Mouse (Mus musculus): ENCODE results near the gene Fto. TPM values are rescaled to one million over a fixed set of nuclear protein-coding genes. Genes with fewer than 3 reads are reported as not detected.

Fto gene
- total RNA-seq, 2 experiments from 2014 or later: 71.6 to 81.6 TPM

DNA sequence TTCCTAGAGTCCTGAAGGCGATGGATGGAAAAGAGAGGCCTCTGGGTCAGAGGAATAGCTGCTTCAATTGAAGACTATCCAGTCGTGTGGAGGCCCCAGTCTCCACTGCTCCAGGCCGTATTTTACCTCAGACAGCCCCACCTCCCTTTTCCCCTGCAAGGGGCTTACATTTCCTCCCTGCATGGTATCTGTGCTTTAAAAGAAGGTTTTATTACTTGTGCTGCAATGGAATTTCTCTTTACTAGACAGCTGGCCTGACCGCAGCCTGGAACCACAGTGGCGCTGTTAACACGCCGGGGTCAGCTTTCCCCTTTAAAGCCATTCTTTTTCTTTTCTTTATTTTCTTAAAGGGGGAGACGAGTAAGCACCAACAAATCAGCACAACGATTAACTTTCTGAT lies 300.3 kb downstream of the Fto start:
- DNase-seq: no peak

DNA sequence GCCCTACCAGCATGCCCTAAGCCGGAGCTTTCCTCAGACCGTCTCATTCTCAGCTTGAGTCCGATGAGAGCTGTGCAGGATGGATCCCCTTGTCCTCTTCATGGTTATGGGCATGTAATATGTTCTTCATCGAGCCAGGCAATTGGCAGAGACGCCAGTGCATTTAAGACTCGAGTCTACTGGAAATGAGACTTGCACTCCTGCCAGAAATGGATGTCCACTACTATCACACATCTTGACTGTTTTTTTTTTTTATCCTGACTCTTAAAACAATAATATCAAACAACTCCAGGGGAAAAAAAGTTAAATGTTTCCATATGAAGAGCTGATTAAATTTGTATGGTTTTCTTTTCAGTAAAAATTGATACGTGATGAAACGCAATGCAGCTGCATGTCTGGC lies 301.9 kb downstream of the Fto start:
- no peak for DNase-seq

DNA sequence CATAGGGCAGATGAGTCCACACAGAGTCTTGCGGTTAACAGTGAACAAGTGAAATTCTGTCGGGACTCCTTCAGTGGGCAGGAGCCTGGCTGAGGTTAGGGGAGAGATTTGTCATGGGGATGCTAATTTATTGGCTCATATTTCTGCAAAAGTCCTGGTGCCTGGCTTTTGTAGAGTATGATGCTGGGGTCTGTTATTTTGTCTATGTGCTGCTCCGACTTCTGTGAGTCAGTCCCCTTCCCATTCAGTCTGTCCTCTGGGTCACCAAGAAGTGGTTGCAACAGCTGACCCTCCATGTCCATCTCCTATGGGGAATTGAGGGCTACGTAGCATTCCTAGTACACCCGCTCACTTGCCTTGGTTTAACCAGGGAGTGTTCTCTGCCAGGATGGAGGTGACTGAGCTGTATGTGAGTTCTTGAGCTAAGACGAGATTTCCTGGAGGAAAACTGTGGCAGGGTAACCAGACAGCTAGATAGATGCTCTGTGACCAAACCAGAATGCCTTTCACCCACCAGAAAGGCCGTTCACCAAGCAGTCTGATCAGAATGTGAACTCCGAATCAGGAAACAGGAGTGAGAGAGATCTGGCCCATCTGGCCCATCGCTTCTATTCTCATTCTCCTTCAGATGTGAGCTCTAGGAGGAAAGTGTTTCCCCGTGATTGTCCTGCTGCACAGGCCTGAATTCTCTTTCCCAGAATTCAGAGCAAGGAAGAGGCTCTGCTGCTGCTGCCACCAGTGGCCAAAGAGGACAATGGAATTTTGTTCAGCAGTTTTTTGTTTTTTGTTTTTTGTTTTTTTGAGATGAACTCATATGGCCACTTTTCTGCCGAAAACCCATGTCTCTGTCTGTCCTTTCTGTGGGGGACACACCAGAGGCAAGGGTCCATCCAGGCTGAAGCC lies 302.7 kb downstream of the Fto start:
- no peak for DNase-seq

DNA sequence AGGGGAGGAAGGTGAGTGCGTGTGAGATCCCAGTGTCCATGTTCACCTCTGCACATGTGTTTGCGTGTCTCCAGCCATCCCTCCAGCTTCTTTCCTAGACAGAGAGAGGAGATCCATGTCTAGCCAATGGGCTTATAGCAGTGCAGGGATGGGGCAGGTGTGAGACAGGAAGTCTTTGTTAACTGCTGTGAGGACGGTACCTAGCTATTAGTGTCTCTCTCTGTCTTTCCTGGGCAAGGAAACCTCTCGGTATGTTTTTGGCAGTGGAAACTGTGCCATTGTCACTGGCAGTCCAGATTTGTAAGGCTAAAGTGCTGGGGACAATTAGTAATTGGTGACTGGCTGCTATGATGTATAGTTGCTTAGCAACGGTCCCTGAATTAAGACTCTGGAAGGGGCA lies 304.4 kb downstream of the Fto start:
- no peak for DNase-seq

DNA sequence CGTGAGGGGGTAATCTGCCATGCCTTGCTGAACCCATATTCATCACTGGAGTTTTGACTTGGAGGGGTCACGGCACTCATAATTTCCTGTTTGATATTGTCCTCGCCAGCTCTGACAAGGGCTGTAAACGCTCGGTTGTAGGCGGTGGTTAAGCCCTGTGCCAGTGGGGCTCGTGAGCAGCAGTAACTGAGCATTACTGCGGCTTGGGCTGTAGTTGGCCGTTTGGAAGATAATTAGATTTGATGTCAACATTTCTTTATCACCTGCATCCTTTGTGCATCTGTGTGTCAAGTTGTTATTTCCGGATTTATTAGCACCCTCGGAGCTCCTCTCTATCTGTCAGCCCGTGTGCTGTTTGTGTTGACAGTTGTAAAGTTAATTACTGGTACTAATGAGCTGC lies 309.4 kb downstream of the Fto start:
- DNase-seq: no peak

DNA sequence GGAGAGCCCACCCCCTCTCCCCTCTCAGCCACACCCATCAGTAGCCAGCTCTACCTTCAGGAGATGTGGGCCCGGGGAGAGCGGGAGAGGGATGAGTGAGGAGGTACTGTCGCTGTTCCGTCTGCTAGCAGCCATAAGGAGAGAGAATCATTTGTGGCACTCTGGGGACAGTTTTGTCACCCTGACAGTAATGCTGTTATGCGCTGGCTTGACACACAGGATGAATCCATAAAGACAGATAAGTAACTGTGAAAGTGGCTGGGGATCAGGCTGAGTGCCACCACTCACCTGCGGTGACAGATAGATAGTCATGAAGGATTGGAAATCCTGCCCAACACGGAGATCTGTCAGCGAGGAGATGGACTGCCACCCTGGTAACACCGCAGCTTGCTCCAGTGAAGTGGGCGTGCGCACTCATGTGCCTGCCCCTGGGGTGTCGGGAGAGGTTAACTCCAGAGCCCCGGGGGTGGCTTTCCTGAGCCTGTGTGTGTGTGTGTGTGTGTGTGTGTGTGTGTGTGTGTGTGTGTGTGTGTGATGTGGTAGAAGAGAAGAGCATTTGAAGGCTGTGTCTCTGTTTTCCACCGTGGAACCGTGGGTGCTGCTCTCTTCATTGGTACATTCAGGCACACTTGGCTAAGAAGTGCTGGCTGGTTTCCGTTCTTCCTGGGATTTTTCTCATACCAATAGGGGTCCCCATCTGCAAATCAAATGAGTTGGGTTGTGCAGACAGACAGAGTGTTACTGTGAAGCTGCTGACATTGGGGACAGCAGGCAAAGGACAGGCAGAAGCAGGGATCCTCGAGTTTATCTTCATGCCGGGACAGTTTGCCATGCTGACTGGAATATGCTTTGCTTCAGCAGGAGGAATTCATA lies 312.6 kb downstream of the Fto start:
- DNase-seq: no peak

DNA sequence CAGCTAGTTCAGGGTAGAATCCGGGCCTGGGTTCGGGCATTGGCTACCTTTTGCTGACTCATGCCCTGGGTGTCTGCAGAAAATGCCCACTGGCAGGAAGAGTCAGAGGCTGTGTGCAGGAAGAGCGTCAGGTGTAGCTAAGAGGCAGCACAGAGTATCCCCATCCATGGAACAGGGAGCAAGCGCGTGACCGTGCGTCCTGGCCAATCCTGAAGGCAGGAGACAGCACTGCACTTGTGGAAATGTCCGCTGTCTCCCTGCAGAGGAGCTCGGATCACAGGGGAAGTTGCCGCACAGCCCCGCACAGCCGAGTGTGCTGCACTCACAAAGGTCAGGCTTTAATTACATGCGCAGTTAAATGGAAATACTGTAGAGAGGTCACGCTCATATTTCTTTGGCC lies 316.3 kb downstream of the Fto start:
- peak; percentile 14 to 35 for DNase-seq

DNA sequence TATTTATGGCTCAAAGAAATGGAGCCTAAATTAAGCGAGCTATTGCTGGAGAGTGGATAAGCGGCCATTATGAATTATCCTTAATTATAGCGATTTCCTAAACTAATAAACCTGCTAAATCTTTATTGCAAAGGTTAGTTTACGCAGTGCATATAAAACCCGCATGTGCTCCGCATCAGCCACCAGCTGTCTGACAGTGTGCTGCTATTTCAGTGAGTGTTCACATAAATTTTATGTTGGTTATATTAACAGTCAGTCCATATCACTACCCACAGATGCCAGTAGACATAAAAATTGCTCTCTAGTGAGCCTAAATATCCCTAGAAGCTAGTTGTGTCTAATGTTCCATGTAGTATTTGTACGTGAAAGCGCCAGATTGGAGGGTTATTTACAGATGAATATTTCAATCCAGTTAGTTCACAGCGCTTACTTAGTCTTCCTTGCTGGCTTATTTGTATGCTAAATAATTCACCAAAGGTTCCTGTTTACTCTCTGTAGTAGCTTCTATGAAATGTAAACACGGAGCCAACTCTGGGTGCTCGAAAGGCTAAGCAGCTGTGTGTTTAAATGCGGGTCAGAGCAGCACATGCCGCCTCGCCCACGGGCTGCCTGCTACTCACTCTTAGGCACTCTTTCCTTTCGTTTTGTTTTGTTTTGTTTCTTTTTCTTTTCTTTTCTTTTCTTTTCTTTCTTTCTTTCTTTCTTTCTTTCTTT lies 317.2 kb downstream of the Fto start:
- no peak for DNase-seq

DNA sequence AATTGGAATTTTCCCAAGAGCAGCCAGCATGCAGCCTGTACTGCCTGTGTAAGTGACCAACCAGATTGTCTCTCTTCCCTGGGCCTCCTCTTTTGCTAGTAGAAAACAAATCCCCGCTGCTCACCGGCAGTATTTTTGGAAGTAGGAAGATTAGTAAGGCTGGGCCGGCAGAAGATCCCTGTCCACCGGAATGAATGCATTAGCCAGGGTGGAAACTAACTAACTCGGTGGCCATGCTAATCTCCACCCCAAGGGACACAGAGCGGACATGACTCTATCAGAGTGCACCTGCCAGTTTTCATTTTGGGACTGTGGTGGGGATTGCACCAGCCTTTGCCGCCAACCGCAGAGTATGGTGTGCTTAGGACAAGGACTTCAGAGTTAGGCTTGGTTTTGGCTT lies 319.1 kb downstream of the Fto start:
- DNase-seq: no peak

DNA sequence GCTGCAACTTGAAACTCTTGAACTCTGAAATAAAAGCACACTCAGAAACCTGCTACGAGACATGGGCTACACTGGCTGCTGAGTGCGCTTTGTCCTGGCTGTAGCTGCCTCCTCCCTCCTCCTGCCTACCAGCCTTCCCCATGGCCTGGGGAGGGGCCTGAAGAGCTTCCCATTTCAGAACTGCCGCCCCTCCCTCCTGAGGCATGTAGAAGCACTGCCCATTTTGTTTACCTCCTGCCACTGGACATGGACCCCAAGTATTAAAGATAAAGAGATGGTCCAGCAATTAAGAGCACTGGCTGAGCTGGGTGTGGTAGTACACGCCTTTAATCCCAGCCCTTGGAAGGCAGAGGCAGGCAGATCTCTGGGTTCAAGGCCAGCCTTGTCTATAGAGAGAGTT lies 322.1 kb downstream of the Fto start:
- DNase-seq: no peak

DNA sequence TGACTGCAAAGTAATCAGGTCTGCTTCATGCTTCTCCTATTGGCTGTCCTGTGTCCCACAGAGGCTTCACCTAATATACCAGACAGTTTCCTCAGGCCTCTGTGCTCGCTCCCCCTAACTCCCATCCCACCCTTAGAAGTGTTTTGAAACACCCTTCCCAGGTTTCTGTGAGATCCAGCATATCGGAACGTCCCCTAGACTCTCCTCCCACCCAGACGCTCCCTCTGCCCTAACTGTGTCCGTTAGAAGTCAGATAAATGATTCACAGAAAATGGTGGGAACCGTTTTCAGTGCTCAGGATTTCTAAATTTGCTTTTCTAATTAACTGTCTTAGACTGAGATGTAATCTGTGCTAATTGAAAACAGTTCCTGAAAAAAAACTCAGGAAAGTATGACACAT lies 323.6 kb downstream of the Fto start:
- no peak for DNase-seq

DNA sequence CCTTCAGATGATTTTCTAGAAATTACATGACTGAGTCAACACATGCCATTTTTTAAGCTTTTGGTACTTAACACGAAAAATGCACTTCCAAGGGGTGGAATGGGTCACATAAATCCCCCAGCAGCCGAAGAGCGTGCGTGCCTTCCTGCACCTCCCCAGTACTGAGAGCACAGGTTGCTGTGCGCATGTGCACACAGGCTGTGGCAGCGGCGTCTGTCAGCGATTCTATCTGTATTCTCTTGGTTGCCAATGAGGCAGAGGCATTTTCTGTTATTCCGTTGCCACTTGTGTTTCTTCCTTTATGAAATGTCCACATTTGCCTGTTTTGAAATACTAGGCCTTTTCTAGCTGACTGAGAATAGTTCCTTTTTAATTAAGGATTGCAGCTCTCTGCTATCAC lies 324.4 kb downstream of the Fto start:
- no peak for DNase-seq

DNA sequence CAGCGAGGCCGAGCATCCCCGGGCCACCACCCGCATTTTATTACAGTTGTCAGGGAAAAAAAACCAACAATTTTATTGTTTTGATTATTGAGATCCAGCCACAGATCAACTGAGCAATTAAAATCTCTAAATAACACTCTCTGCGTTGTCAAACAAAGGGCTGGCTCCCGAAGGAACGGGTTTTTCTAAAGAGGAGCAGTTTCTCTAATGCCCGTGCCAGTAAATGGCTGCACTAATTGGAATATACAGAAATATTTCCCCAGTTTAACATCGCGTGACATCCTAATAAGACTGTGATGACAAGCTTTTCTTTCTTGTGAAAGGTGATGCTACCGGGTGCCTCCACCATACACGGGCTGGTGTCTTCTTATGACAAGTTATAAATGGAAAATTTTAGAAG lies 324.9 kb downstream of the Fto start:
- no peak for DNase-seq

DNA sequence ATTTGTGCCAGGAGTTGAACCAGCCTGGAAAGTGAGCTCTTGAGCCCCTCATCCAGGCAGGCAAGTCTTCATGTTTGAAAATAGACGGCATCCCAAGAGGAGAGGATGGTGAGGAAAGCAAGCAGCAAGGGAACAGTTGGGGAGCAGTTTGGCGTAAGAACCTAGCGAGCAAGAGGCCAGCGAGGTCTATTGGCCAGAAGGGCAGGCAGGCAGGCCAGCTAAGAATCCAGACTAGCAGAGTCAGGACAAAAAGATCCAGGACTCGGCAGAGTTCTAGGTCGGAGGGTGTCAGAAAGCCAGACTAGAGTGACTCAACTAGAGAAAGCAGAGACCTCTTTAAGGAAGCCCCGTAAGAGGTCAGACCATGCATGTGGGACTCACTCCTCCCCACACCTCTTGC lies 327.1 kb downstream of the Fto start:
- DNase-seq: peak in 1 of 2 experiments; percentile 28

DNA sequence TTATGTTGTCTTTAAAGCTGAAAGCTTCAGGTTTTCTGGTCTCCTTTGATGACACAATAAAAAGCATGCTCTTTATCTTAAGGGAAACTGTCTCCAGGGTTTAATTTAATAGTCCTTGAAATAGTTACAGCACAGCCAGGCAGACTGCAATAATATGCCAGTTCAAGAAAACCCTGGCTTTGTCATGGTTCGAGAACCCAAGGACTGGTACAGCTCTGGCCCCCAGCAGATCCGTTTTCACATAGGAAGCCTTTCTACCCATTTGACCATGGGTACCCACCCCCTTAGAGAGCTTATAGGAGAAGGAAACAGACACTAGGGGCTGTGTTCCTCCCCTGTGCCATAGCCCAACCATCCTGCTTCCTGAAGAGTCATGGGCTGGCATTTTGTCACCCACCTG lies 332.2 kb downstream of the Fto start:
- DNase-seq: no peak

DNA sequence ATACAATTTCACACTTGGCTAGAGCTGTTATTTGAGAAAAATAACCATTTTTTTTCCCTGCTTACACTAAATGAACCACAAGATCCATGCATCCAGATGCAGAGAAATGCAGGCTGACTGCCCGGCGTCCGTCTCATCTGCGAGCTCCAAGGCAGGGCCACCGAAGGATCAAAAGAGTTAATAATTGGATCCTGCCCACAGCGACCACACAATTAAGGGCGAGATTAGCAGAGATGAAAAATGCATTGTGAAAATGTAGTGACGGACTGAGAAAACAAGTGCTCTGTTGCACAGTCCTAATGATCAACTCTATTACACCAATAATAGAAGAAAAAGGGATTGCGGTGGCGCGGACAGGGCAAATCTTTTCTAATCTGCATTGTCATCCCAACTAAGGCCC lies 334.6 kb downstream of the Fto start:
- DNase-seq: no peak

DNA sequence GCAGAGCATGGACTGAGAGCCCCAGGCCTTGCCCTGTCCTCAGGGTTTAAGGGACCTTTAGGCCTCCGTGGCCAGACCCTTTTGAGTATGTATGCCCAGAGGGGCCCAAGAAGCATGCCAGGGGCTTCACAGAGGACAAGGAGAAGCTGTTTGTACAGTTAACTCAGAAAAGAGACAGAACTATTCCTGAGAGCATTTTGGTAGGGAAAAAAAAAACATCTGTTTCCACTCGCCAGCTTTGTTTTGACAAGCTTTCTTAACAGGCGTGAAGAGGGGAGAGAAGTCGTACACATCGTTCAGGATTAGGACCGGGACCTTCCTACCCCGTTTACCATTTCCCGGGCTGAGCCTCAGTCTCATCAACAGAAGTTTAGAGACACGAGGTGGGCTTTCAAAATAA lies 335.5 kb downstream of the Fto start:
- no peak for DNase-seq

DNA sequence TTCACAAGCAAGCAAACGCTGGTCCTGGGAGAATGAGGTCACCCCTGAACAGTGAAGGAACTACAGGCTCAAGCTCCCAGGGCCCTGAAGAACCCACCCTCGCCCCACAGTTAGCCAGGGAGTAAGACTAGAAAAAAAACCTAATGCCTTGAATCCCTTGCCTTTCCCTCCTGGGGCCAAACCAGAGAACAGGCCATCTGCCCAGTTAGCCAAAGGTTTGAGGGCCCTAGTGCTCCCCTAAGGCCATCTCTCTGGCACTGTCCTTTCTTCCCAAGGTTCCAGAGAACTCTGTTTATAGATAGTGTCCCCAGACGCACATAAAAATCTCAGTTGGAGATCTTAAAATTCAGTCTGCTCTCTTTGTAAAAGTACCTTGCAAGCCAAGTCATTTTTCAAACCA lies 340.2 kb downstream of the Fto start:
- DNase-seq: peak; percentile 11 to 13

DNA sequence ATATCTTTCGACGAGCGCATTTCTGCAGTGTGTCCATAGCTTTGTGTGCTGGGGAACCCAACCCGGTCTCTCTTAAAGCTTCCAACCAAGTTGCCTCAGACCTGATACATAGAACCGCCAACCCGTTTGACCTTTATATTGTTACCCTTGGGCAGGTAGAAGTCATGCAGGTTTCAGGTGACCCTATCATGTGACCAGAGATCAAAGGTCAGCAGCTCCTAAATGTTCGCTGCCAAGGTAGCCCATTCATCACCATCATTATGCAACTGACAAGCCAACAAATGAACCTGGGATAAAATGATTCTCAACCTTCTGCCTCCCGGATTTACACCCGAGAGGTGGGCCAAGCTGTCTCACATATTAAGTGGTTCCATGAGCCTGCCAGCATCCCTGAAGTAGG lies 344.1 kb downstream of the Fto start:
- DNase-seq: no peak

DNA sequence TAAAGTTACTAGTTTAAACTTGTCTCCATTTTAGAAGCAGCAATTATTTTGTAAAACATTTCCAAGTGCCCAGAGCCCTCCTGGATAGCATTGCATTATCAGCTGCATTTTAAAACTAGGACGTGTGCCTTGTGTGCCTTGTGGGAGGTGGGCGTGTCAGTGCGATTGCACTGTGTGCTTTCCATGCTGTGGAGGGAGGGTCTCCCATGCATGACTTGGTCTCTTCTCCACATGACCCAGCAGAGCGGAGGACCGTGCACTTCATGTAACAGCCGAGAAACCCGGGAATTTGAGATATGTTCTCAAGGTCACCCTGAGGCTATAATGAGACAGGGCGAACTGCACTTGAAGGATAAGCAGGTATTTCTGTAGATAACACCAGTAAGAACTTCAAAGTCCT lies 347.6 kb downstream of the Fto start:
- DNase-seq: no peak

DNA sequence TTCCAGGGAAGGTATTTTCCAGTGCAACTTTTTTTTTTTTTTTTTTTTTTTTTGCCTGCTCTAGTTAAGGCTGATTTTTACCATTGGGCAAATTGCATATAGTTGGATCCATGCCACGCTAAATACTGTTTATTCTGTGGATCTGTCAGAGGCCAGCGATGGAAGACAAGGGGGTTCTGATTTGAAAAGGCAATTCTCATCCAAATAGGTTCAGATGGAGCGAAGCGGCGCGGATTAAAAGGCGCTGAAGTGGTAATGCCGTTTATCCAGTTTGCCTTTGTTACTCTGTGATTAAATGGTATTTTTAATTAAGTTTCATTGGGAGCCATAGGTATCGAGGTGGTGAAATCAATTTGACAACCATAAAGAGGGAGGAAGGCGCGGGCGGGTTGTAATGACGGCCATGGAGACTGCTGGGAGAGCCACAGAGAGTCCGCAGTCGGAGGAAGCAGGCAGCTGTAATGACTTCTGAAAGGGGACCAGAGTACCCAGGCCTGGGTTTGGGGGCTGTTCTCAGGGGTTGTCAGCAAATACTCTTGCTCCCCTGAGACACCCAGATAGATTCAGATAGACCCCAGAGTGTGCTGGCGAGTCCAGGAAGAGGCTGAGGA lies 356.2 kb downstream of the Fto start:
- DNase-seq: no peak

DNA sequence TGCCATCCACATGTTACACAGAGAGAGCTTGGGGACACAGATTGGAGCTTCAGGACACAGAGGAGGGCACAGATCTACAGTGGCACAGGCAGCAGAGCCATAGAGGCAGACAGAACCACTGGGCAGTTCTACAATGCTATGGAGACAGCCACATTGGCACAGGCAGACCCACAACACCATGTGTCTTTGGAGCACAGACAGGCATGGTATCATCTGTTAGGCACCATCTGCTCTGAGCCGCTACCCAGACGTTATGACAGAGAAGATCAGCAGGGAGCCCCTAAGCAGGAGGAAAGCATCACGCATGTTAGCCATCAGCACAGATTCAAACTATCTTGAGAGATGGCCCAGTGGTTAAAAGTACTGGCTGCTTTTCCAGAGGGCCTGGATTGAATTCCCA lies 363.6 kb downstream of the Fto start:
- DNase-seq: no peak

All from adrenal gland, postnatal 36 days (tissue).